Mouse (Mus musculus) myocyte (in vitro differentiated cells): Measurements from ENCODE around the gene Hdhd5. TPM values are rescaled to one million over a fixed set of nuclear protein-coding genes. Genes with fewer than 3 reads are reported as not detected.
A peak's percentile ranks its signal among the peaks of the same experiment; 100 is the strongest.

Experiments
- H3K27me3 ChIP-seq: one replicate; pipeline ENCODE4 v1.6.1; 2011; ENCODE audit not compliant: control insufficient read depth, insufficient read depth, insufficient read length
- H3K36me3 ChIP-seq: one replicate; pipeline ENCODE4 v1.6.1; 2011; ENCODE audit not compliant: control insufficient read depth, insufficient read depth
- H3K4me2 ChIP-seq: one replicate; pipeline ENCODE4 v1.6.1; 2011; ENCODE audit warnings: low read depth, control low read depth
- H3K4me3 ChIP-seq: one replicate; pipeline ENCODE4 v1.5.1; 2011; ENCODE audit warnings: mild to moderate bottlenecking, control low read depth, moderate library complexity
- H3K79me2 ChIP-seq: one replicate; pipeline ENCODE4 v1.6.1; 2011; ENCODE audit not compliant: control insufficient read depth, insufficient read depth
- H3ac ChIP-seq: one replicate; pipeline ENCODE4 v1.6.1; 2011; ENCODE audit not compliant: control insufficient read depth, insufficient read length
- CEBPB ChIP-seq: IDR thresholded peaks from 2 replicates; pipeline ENCODE4 v1.6.1; 2011; ENCODE audit warnings: mild to moderate bottlenecking, moderate library complexity; ENCODE audit not compliant: poor library complexity, insufficient read depth, severe bottlenecking
- E2F4 ChIP-seq: IDR thresholded peaks from one replicate; pipeline ENCODE4 v1.6.1; 2011; ENCODE audit warnings: mild to moderate bottlenecking, control low read depth, moderate library complexity; ENCODE audit not compliant: insufficient read depth
- MAX ChIP-seq: IDR thresholded peaks from one replicate; pipeline ENCODE4 v1.6.1; 2011; ENCODE audit warnings: low read depth, mild to moderate bottlenecking, control low read depth
- MYOD1 ChIP-seq, 3 experiments: IDR thresholded peaks; one replicate each; pipeline ENCODE4 v1.6.1; 2011; ENCODE audit warnings: control low read depth in 2 of 3, low read depth in 2 of 3, mild to moderate bottlenecking in 2 of 3, moderate library complexity in 1 of 3; ENCODE audit not compliant: insufficient read length in 2 of 3, control insufficient read depth in 1 of 3
- MYOG ChIP-seq, 3 experiments: IDR thresholded peaks; one replicate each; pipeline ENCODE4 v1.6.1; 2011; ENCODE audit warnings: control low read depth in 2 of 3, low read depth in 2 of 3, mild to moderate bottlenecking in 2 of 3; ENCODE audit not compliant: insufficient read length in 2 of 3, control insufficient read depth in 1 of 3, insufficient read depth in 1 of 3
- POLR2A ChIP-seq: IDR thresholded peaks from one replicate; pipeline ENCODE4 v1.6.1; 2011; ENCODE audit warnings: low read depth, mild to moderate bottlenecking, control low read depth, moderate library complexity; ENCODE audit not compliant: insufficient read length
- POLR2AphosphoS2 ChIP-seq: IDR thresholded peaks from one replicate; pipeline ENCODE4 v1.6.1; 2011; ENCODE audit warnings: low read depth, control low read depth; ENCODE audit not compliant: insufficient read length
- REST ChIP-seq: IDR thresholded peaks from one replicate; pipeline ENCODE4 v1.6.1; 2011; ENCODE audit warnings: mild to moderate bottlenecking, control low read depth, moderate library complexity; ENCODE audit not compliant: insufficient read depth, insufficient read length
- SRF ChIP-seq: IDR thresholded peaks from one replicate; pipeline ENCODE4 v1.6.1; 2011; ENCODE audit warnings: low read depth; ENCODE audit not compliant: control insufficient read depth, insufficient read length
- TCF12 ChIP-seq: IDR thresholded peaks from one replicate; pipeline ENCODE4 v1.6.1; 2011; ENCODE audit warnings: mild to moderate bottlenecking, control low read depth; ENCODE audit not compliant: poor library complexity, insufficient read depth, severe bottlenecking
- TCF3 ChIP-seq: IDR thresholded peaks from one replicate; pipeline ENCODE4 v1.6.1; 2011; ENCODE audit warnings: low read depth, control low read depth; ENCODE audit not compliant: insufficient read length
- USF1 ChIP-seq: IDR thresholded peaks from one replicate; pipeline ENCODE4 v1.6.1; 2011; ENCODE audit warnings: low read depth, mild to moderate bottlenecking, control low read depth, moderate library complexity
- polyA plus RNA-seq: library from polyadenylated mRNA; unstranded; fragments of >200 nt; fragmentation: generic; extraction: Trizol; gene quantifications from one replicate; pipeline ENCODE4 v1.2.1, GENCODE M21; 2012; ENCODE audit warnings: missing spikeins

Gene Hdhd5
- polyA plus RNA-seq, 1 experiment, result 13.3 TPM

DNA sequence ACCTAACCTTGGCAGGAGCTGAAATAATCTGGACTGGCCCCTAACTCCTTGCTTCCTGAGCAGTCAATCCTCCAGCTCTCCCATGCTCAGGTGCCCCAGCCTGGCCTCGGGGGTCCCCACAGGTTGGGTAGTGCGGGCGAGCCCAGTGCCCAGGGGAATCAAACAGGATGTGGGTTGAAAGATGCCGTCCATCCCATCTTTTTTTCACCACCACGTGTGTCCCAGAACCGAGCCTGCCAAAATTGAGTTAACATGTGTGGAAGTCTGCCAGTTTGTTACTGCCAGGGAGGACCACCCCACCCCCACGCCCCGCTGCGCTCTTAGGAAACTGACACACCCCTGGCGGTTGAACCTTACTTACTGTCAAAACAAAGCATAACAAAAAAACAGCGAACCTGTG lies 67.2 kb downstream of the Hdhd5 start:
- peaks cover 43% of the 10 kb centered on the region for H3K79me2 ChIP-seq
- peak overlapping the region; percentile 93 for H3K4me2 ChIP-seq
- H3K27me3 ChIP-seq, result no peaks in the 10 kb centered on the region
- H3K4me3 ChIP-seq, result peak overlapping the region; percentile 50
- H3ac ChIP-seq, result peak overlapping the region; percentile 50
- TF ChIP-seq POLR2AphosphoS2, result no peak
- peak; percentile 21 for TF ChIP-seq USF1
- no peak for TF ChIP-seq TCF3
- H3K36me3 ChIP-seq, result no peaks in the 10 kb centered on the region

DNA sequence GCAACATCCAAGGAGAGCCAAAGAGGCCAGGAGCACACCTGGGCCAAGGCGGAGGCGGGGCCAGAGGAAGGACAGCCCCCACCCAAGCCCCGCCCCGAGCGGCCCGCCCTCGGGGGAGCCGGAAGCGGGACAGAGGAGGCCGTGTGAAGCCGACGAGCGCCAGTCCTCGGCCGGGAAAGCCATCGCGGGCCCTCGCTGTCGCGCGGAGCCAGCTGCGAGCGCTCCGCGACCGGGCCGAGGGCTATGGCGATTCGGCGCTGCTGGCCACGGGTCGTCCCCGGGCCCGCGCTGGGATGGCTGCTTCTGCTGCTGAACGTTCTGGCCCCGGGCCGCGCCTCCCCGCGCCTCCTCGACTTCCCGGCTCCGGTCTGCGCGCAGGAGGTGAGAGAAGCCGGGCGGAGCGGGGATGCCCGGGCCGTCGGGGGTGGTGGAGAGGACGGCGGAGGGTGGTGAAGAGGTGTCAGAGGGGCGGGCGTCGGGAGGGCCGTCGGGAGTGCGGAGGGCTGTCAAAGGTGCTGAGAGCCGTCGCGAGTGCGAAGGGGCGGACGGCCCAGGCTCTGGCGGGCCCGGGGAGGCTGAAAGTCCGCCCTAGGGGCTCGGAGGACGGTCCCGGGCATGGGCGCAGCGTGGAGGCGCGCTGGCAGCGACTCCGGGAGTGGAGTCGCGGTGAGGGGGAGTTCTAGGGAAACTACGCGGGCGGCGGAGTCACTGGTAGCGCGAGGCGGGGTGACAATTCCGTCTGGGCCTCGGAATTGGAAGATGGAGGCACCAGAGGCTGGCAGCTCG lies 67.8 kb downstream of the Hdhd5 start, which contains the start of gene Il17ra:
Il17ra (plus strand) TSS at position 162 of the 786 bp plus-strand sequence.
- Histone ChIP-seq H3K4me2 (peak within 1 kb of the TSS; percentile 93), H3K4me3 (peak within 1 kb of the TSS; percentile 50), H3ac (peak within 1 kb of the TSS; percentile 50), H3K36me3 (no peaks in the 10 kb centered on the region), H3K79me2 (peaks cover 38% of the 10 kb centered on the region), H3K27me3 (no peaks in the 10 kb centered on the region)
- peak; percentile 90 for TF ChIP-seq POLR2A
- peak; percentile 87 for TF ChIP-seq POLR2AphosphoS2
- no peak for TF ChIP-seq TCF12
- TF ChIP-seq TCF3, result no peak

GRCm38 (mm10) chr6:120462251-120462650 lies 68.9 kb downstream of the Hdhd5 start:
- H3K36me3 ChIP-seq, result no peaks in the 10 kb centered on the region
- no peak overlapping the region for H3ac ChIP-seq
- no peaks in the 10 kb centered on the region for H3K27me3 ChIP-seq
- no peak overlapping the region for H3K4me3 ChIP-seq
- TF ChIP-seq USF1, result no peak
- TF ChIP-seq POLR2AphosphoS2, result no peak
- TF ChIP-seq CEBPB, result no peak
- TF ChIP-seq TCF3, result no peak
- TF ChIP-seq SRF, result no peak
- no peak for TF ChIP-seq MYOG (IDR thresholded peaks at IDR 0.05; ENCODE audit: control insufficient read depth in 1 of 3, insufficient read depth in 1 of 3, insufficient read length in 2 of 3, low read depth in 2 of 3)
- TF ChIP-seq MAX, result no peak
- TF ChIP-seq POLR2A, result no peak
- TF ChIP-seq TCF12, result no peak
- TF ChIP-seq E2F4, result no peak
- no peak for TF ChIP-seq REST
- no peak for TF ChIP-seq MYOD1 (IDR thresholded peaks at IDR 0.05; ENCODE audit: control insufficient read depth in 1 of 3, insufficient read length in 2 of 3, low read depth in 2 of 3)
- no peak overlapping the region for H3K4me2 ChIP-seq
- peaks cover 28% of the 10 kb centered on the region for H3K79me2 ChIP-seq

GRCm38 (mm10) chr6:120461217-120461616 lies 69.9 kb downstream of the Hdhd5 start:
- H3K36me3 ChIP-seq, result no peaks in the 10 kb centered on the region
- TF ChIP-seq SRF, result no peak
- no peak for TF ChIP-seq E2F4
- no peak for TF ChIP-seq TCF12
- TF ChIP-seq REST, result no peak
- TF ChIP-seq POLR2AphosphoS2, result no peak
- TF ChIP-seq MYOG (IDR thresholded peaks at IDR 0.05; ENCODE audit: control insufficient read depth in 1 of 3, insufficient read depth in 1 of 3, insufficient read length in 2 of 3, low read depth in 2 of 3), result no peak
- TF ChIP-seq MAX, result no peak
- no peak for TF ChIP-seq USF1
- TF ChIP-seq CEBPB, result no peak
- no peak for TF ChIP-seq POLR2A
- no peak for TF ChIP-seq MYOD1 (IDR thresholded peaks at IDR 0.05; ENCODE audit: control insufficient read depth in 1 of 3, insufficient read length in 2 of 3, low read depth in 2 of 3)
- TF ChIP-seq TCF3, result no peak
- H3K4me3 ChIP-seq, result no peak overlapping the region
- H3K27me3 ChIP-seq, result no peaks in the 10 kb centered on the region
- no peak overlapping the region for H3K4me2 ChIP-seq
- H3K79me2 ChIP-seq, result peaks cover 24% of the 10 kb centered on the region
- no peak overlapping the region for H3ac ChIP-seq

Other genes with a start within 250 kb of the Hdhd5 start
- 0.06 TPM for gene D330020A13Rik, start 237.0 kb downstream of the Hdhd5 start, polyA plus RNA-seq
- 0.10 TPM for gene B4galnt3, start 236.8 kb downstream of the Hdhd5 start, polyA plus RNA-seq
- 7.5 TPM for gene Kdm5a, start 167.2 kb downstream of the Hdhd5 start, polyA plus RNA-seq
- gene Ccdc77, start 166.9 kb downstream of the Hdhd5 start, polyA plus RNA-seq, result 3.4 TPM
- gene Il17ra, start 68.1 kb downstream of the Hdhd5 start, polyA plus RNA-seq, result 12.0 TPM
- 0.01 TPM for gene Tmem121b, start 37.5 kb downstream of the Hdhd5 start, polyA plus RNA-seq
- 0.12 TPM for gene Cecr2, start 135.1 kb upstream of the Hdhd5 start, polyA plus RNA-seq
- 0.07 TPM for gene Slc25a18, start 242.3 kb upstream of the Hdhd5 start, polyA plus RNA-seq